Mouse (Mus musculus): ENCODE measurements around the gene Slc31a1.

DNA sequence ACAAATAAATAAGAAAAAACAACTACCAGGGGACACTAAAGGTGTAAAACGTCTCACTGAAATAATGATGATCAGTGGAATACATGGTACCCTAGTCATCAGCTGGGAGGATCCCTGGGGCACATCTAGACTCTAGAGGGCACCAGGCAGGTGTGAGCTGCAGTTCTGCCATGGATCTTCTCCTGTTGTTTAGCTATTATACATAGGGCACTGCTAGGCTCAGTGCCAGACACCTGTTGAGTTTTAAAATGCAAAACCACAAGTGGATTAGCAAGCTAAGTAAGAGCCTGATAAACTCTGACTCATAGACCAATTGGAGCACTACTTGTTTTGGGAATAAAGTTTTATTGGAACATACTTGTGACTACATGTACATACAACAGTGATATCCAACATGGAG, 42.2 kb upstream of the Slc31a1 start:
- TF ChIP-seq CTCF (IDR thresholded peaks at IDR 0.05; ENCODE audit: low read depth) = no peak
- TF ChIP-seq EP300 (IDR thresholded peaks at IDR 0.05; ENCODE audit: low read depth) = no peak
